Mouse (Mus musculus) adrenal gland, postnatal 4 days (tissue): Measurements from ENCODE around the gene Galk1. TPM values are rescaled to one million over a fixed set of nuclear protein-coding genes. Genes with fewer than 3 reads are reported as not detected.

Experiments used
- DNase-seq, 2 experiments: peaks; one replicate each; pipeline ENCODE4 v3.0.0; 2021 to 2022; ENCODE audit warnings: low spot score in 2 of 2, mixed read lengths in 2 of 2
- total RNA-seq, 2 experiments: library from RNA; stranded (reverse); gene quantifications; 2 replicates each; pipeline ENCODE4 v1.2.3; 2021

Galk1 gene
- total RNA-seq, 2 experiments from 2014 or later = 70.2 to 88.6 TPM

GRCm38 (mm10) chr11:115983291-115983690 is 29.2 kb downstream of the Galk1 start:
- DNase-seq = no peak

- no peak for DNase-seq
Observed at GRCm38 (mm10) chr11:115982472-115982871, 30.0 kb downstream of the Galk1 start.

GRCm38 (mm10) chr11:115975544-115975943 is 37.0 kb downstream of the Galk1 start:
- DNase-seq = no peak

GRCm38 (mm10) chr11:115975083-115975420 is 37.5 kb downstream of the Galk1 start:
- no peak for DNase-seq

GRCm38 (mm10) chr11:115974309-115975082 is 38.0 kb downstream of the Galk1 start, which contains the start of gene Itgb4:
Gene Itgb4, plus strand, starts transcription at chr11:115974709.
- no peak for DNase-seq

GRCm38 (mm10) chr11:115971016-115971415 is 41.5 kb downstream of the Galk1 start:
- no peak for DNase-seq

- no peak for DNase-seq
Observed at GRCm38 (mm10) chr11:115970006-115970673, 42.4 kb downstream of the Galk1 start.

- DNase-seq = no peak
Observed at GRCm38 (mm10) chr11:115968731-115969405, 43.7 kb downstream of the Galk1 start.

GRCm38 (mm10) chr11:115964977-115965604 is 47.4 kb downstream of the Galk1 start:
- DNase-seq = peak in 1 of 2 experiments; percentile 50

- no peak for DNase-seq
Observed at GRCm38 (mm10) chr11:115962651-115963412, 49.7 kb downstream of the Galk1 start.

GRCm38 (mm10) chr11:115959018-115959417 is 53.5 kb downstream of the Galk1 start:
- DNase-seq = no peak

Other genes starting within 250 kb of the Galk1 start
- gene Tmem94, start 247.3 kb downstream of the Galk1 start, total RNA-seq = 10 to 100 TPM; 67.4 to 71.0 TPM
- gene Caskin2, start 199.1 kb downstream of the Galk1 start, total RNA-seq = 10 to 100 TPM; 59.9 to 61.1 TPM
- 10 to 100 TPM; 25.4 to 26.3 TPM for gene Tsen54, start 198.0 kb downstream of the Galk1 start, total RNA-seq
- gene Llgl2, start 188.7 kb downstream of the Galk1 start, total RNA-seq = 10 to 100 TPM; 15.8 to 25.6 TPM
- 1 to 10 TPM; 1.1 to 6.8 TPM for gene Myo15b, start 154.3 kb downstream of the Galk1 start, total RNA-seq
- 1 to 10 TPM; 2.1 to 2.3 TPM for gene Smim5, start 112.8 kb downstream of the Galk1 start, total RNA-seq
- gene Smim6, start 100.7 kb downstream of the Galk1 start, total RNA-seq = 1 to 10 TPM in 1 of 2 experiments, not detected in 1; 1.8 TPM
- 10 to 100 TPM; 44.9 to 51.5 TPM for gene Sap30bp, start 79.4 kb downstream of the Galk1 start, total RNA-seq
- 10 to 100 TPM; 28.6 to 28.8 TPM for gene Recql5, start 79.2 kb downstream of the Galk1 start, total RNA-seq
- 1 to 10 TPM; 5.0 to 8.7 TPM for gene Itgb4, start 38.0 kb downstream of the Galk1 start, total RNA-seq
- gene H3f3b, start 15.2 kb upstream of the Galk1 start, total RNA-seq = 100 to 1,000 TPM; 751 to 846 TPM
- 10 to 100 TPM; 41.3 to 45.5 TPM for gene Unk, start 17.6 kb upstream of the Galk1 start, total RNA-seq
- 1 to 10 TPM; 1.1 to 2.4 TPM for gene Unc13d, start 65.2 kb upstream of the Galk1 start, total RNA-seq
- gene Wbp2, start 74.3 kb upstream of the Galk1 start, total RNA-seq = 100 to 1,000 TPM; 126 to 136 TPM
- 10 to 100 TPM; 21.3 to 23.9 TPM for gene Trim47, start 114.5 kb upstream of the Galk1 start, total RNA-seq
- gene Trim65, start 118.4 kb upstream of the Galk1 start, total RNA-seq = 1 to 10 TPM; 8.2 to 8.5 TPM
- 10 to 100 TPM; 75.4 to 81.6 TPM for gene Mrpl38, start 126.1 kb upstream of the Galk1 start, total RNA-seq
- gene Fbf1, start 155.4 kb upstream of the Galk1 start, total RNA-seq = 10 to 100 TPM; 57.7 to 63.5 TPM
- 10 to 100 TPM; 31.6 to 32.9 TPM for gene Ten1, start 186.1 kb upstream of the Galk1 start, total RNA-seq
- gene Acox1, start 186.3 kb upstream of the Galk1 start, total RNA-seq = 100 to 1,000 TPM; 100 to 111 TPM
- gene Evpl, start 225.4 kb upstream of the Galk1 start, total RNA-seq = 1 to 10 TPM; 2.2 to 4.3 TPM